Mouse (Mus musculus) stomach, embryonic 16.5 days (tissue): ENCODE results near the gene Fcgr1. TPM values are rescaled to one million over a fixed set of nuclear protein-coding genes. Genes with fewer than 3 reads are reported as not detected.
"Not testable (repeated sequence)": the region's sequence is repeated elsewhere in the genome, so short reads cannot be mapped to it uniquely, and the experiment has no call there.

Experiments
- ATAC-seq: fragments of 200-750 bp; cut with Nextera tagmentation; 2 replicates; pipeline ENCODE4 v1.8.0; 2017; ENCODE audit warnings: moderate number of reproducible peaks, moderate TSS enrichment; ENCODE audit not compliant: insufficient read depth, low FRiP score
- H3K27ac ChIP-seq: fragments of 300-500 bp; sonication (generic); 2 replicates; pipeline ENCODE4 v1.5.1; 2014; ENCODE audit warnings: low read length
- H3K27me3 ChIP-seq: fragments of 300-500 bp; sonication (generic); 2 replicates; pipeline ENCODE4 v1.6.1; 2014; ENCODE audit warnings: low read length, control low read depth, mixed read lengths; ENCODE audit not compliant: control insufficient read depth, insufficient read depth
- H3K36me3 ChIP-seq: fragments of 300-500 bp; sonication (generic); 2 replicates; pipeline ENCODE4 v1.6.1; 2014; ENCODE audit warnings: low read length; ENCODE audit not compliant: control insufficient read depth, insufficient read depth
- H3K4me1 ChIP-seq: fragments of 300-500 bp; sonication (generic); 2 replicates; pipeline ENCODE4 v1.6.1; 2014; ENCODE audit warnings: low read length, control low read depth, mixed read lengths; ENCODE audit not compliant: control insufficient read depth, insufficient read depth
- H3K4me2 ChIP-seq: fragments of 300-500 bp; sonication (generic); 2 replicates; pipeline ENCODE4 v1.6.1; 2014; ENCODE audit warnings: low read depth, low read length, mixed read lengths
- H3K4me3 ChIP-seq: fragments of 300-500 bp; sonication (generic); replicated peaks from 2 replicates; pipeline ENCODE4 v1.5.1; 2014; ENCODE audit warnings: mild to moderate bottlenecking, low read length
- H3K9ac ChIP-seq: fragments of 300-500 bp; sonication (generic); 2 replicates; pipeline ENCODE4 v1.6.1; 2014; ENCODE audit warnings: low read length
- H3K9me3 ChIP-seq: fragments of 300-500 bp; sonication (generic); replicated peaks from 2 replicates; pipeline ENCODE4 v1.6.1; 2016; ENCODE audit warnings: low read length, control low read depth; ENCODE audit not compliant: control insufficient read depth
- WGBS: fragments of 180-500 bp; shearing (Covaris S2); extraction: QIAGEN DNeasy Blood & Tissue Kit; methylation state at CpG from one replicate; pipeline ENCODE4 v1.1.7; 2014; 5-methylcytosine and 5-hydroxymethylcytosine counted together
- polyA plus RNA-seq: library from polyadenylated mRNA; unstranded; fragments of >200 nt; fragmentation: Nextera tagmentation; extraction: Ambion mirVana; gene quantifications from 2 replicates; pipeline ENCODE4 v1.2.1, GENCODE M21; 2015

Gene Fcgr1
- polyA plus RNA-seq, 1 experiment from 2014 or later: 3.0 TPM

GRCm38 (mm10) chr3:96328730-96329387 is 35.1 kb upstream of the Fcgr1 start:
- 17% methylated on average over 15 of the region's 15 CpGs for WGBS
- peak overlapping the region; percentile 59; the same call in 1 of the 2 replicates for H3K4me2 ChIP-seq
- H3K4me3 ChIP-seq: no peak overlapping the region
- H3K9me3 ChIP-seq: no peaks in the 10 kb centered on the region
- H3K4me1 ChIP-seq: 0 out of 2 replicates have a peak, but pooled peaks cover 3% of the 10 kb centered on the region
- ATAC-seq: no peak
- no peak overlapping the region for H3K9ac ChIP-seq
- H3K27me3 ChIP-seq: peaks cover 64% of the 10 kb centered on the region
- H3K27ac ChIP-seq: no peak overlapping the region
- H3K36me3 ChIP-seq: no peaks in the 10 kb centered on the region

- H3K4me1 ChIP-seq, H3K36me3 ChIP-seq, H3K27ac ChIP-seq, H3K9ac ChIP-seq, H3K9me3 ChIP-seq: not testable (repeated sequence)
- Histone ChIP-seq H3K4me3 (peak overlapping the region; percentile 43), H3K4me2 (peak overlapping the region; percentile 59), H3K27me3 (peaks cover 62% of the 10 kb centered on the region)
- under 1% methylated on average over 48 of the region's 49 CpGs for WGBS
- peak; percentile 90 for ATAC-seq
Observed at GRCm38 (mm10) chr3:96328060-96328729, 34.4 kb upstream of the Fcgr1 start.

- Histone ChIP-seq H3K36me3 (no peaks in the 10 kb centered on the region), H3K27me3 (peaks cover 58% of the 10 kb centered on the region), H3K9ac (no peak overlapping the region), H3K9me3 (no peaks in the 10 kb centered on the region), H3K4me2 (peak overlapping the region; percentile 59), H3K4me3 (peak overlapping the region; percentile 43), H3K27ac (no peak overlapping the region), H3K4me1 (0 out of 2 replicates have a peak, but pooled peaks cover 3% of the 10 kb centered on the region)
- WGBS: under 1% methylated on average over 14 of the region's 18 CpGs
- ATAC-seq: no peak
Observed at GRCm38 (mm10) chr3:96327647-96328046, 33.9 kb upstream of the Fcgr1 start.

GRCm38 (mm10) chr3:96327131-96327530 is 33.4 kb upstream of the Fcgr1 start:
- WGBS: 1% methylated on average over 6 of the region's 6 CpGs
- Histone ChIP-seq H3K9ac (no peak overlapping the region), H3K27me3 (peaks cover 57% of the 10 kb centered on the region), H3K27ac (no peak overlapping the region), H3K36me3 (no peaks in the 10 kb centered on the region), H3K4me3 (no peak overlapping the region), H3K9me3 (no peaks in the 10 kb centered on the region), H3K4me2 (peak overlapping the region; percentile 59; the same call in 1 of the 2 replicates), H3K4me1 (0 out of 2 replicates have a peak, but pooled peaks cover 3% of the 10 kb centered on the region)
- ATAC-seq: no peak

DNA sequence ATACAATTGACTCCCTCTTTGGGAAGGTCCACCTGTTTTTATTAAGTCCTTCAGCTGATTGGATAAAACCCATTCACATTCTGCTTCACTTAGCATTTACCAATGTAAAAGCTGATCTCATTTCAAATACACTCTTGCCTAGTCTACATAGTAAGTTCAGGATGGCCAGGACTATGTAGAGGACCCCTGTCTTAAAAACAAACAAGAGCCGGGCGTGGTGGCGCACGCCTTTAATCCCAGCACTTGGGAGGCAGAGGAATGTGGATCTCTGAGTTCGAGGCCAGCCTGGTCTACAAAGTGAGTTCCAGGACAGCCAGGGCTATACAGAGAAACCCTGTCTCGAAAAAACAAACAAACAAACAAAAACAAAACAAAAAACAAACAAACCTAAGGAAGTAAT is 30.0 kb upstream of the Fcgr1 start:
- not testable (repeated sequence) for H3K9ac ChIP-seq, H3K4me3 ChIP-seq, ATAC-seq, H3K9me3 ChIP-seq, H3K4me2 ChIP-seq, H3K36me3 ChIP-seq, H3K27ac ChIP-seq, H3K4me1 ChIP-seq
- 59% methylated on average over 6 of the region's 6 CpGs for WGBS
- H3K27me3 ChIP-seq: peaks cover 35% of the 10 kb centered on the region

- no peak overlapping the region for H3K9ac ChIP-seq
- no peaks in the 10 kb centered on the region for H3K4me1 ChIP-seq
- peaks cover 32% of the 10 kb centered on the region for H3K27me3 ChIP-seq
- no peaks in the 10 kb centered on the region for H3K36me3 ChIP-seq
- H3K4me2 ChIP-seq: no peak overlapping the region
- no peak for ATAC-seq
- 23% methylated on average over 10 of the region's 10 CpGs for WGBS
- H3K4me3 ChIP-seq: no peak overlapping the region
- H3K27ac ChIP-seq: no peak overlapping the region
- H3K9me3 ChIP-seq: no peaks in the 10 kb centered on the region
Observed at GRCm38 (mm10) chr3:96322609-96323008, 28.8 kb upstream of the Fcgr1 start.

DNA sequence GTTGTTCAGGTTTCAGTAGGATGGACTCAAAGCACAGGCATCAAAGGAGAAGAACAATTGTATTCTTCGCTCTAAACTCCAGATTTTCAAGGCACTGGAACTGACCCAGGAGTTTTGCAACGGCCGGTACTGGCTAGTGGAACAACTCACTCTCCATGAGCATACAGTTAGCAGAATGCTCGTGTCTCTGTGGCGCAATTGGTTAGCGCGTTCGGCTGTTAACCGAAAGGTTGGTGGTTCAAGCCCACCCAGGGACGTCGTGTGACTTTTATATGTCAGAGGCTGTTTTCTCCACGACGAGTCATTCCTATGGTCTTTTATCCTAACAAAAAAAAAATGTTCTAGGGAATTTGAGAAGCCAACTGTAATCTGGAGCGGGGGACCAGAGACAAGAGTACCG is 28.1 kb upstream of the Fcgr1 start:
- Histone ChIP-seq H3K4me2 (no peak overlapping the region), H3K4me3 (no peak overlapping the region), H3K4me1 (no peaks in the 10 kb centered on the region), H3K27me3 (peaks cover 28% of the 10 kb centered on the region), H3K9ac (no peak overlapping the region), H3K36me3 (no peaks in the 10 kb centered on the region), H3K9me3 (no peaks in the 10 kb centered on the region), H3K27ac (no peak overlapping the region)
- no peak for ATAC-seq
- 17% methylated on average over 15 of the region's 15 CpGs for WGBS

- not testable (repeated sequence) for H3K9ac ChIP-seq, H3K36me3 ChIP-seq, H3K27ac ChIP-seq, H3K4me2 ChIP-seq, H3K9me3 ChIP-seq, H3K4me1 ChIP-seq, H3K4me3 ChIP-seq, ATAC-seq
- 91% methylated on average over 11 of the region's 13 CpGs for WGBS
- peaks cover 14% of the 10 kb centered on the region for H3K27me3 ChIP-seq
Observed at GRCm38 (mm10) chr3:96320003-96320402, 26.2 kb upstream of the Fcgr1 start.

DNA sequence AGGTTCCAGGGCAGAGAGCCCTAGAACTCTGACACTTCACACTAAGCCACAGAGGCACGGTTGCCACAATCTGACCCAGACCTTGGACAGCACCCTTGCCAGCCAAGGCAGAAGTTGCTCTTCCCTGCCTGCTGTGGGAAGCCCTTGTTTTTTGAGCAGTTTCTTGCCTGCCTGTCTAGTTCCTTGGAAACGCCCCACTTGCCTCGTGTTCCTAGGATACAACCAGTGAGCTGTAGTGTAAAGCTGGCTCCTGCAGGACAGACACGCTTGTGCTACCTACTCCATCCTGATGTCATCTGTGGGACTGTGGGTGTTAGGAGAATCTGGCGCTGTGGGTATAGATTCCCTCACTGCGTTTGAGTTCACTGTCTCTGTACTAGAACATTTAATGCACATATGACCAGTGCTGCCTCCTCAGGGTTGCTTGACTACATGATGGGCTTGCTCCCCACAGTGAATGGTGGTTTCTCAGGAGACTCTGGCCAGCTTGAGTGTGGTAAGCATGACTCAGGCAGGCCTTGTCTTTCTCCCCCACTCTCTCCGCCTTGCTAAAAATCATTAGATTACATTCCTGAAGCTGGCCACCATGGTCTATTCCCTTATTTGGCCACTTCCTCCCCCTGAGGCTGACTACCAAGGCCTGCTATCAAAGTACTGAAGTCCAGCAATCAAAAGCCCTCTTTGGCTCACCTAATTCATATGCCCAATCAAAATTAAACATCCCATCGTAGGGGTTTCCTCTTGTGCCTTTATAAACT is 18.8 kb upstream of the Fcgr1 start:
- Histone ChIP-seq H3K4me2 (no peak overlapping the region), H3K27ac (no peak overlapping the region), H3K9me3 (no peaks in the 10 kb centered on the region), H3K4me1 (no peaks in the 10 kb centered on the region), H3K27me3 (no peaks in the 10 kb centered on the region), H3K4me3 (no peak overlapping the region), H3K9ac (no peak overlapping the region), H3K36me3 (no peaks in the 10 kb centered on the region)
- ATAC-seq: no peak
- WGBS: 57% methylated on average over 8 of the region's 8 CpGs
